Mouse (Mus musculus): Measurements from ENCODE around the gene Rad51c. TPM values are rescaled to one million over a fixed set of nuclear protein-coding genes. Genes with fewer than 3 reads are reported as not detected.
A peak's percentile ranks its signal among the peaks of the same experiment; 100 is the strongest.
"Not testable (repeated sequence)": the region's sequence is repeated elsewhere in the genome, so short reads cannot be mapped to it uniquely, and the experiment has no call there.

The Rad51c gene
- 4.1 and 4.3 TPM in 2 replicates for polyA plus RNA-seq (2015; fragmentation: Nextera tagmentation; extraction: Ambion mirVana)

DNA sequence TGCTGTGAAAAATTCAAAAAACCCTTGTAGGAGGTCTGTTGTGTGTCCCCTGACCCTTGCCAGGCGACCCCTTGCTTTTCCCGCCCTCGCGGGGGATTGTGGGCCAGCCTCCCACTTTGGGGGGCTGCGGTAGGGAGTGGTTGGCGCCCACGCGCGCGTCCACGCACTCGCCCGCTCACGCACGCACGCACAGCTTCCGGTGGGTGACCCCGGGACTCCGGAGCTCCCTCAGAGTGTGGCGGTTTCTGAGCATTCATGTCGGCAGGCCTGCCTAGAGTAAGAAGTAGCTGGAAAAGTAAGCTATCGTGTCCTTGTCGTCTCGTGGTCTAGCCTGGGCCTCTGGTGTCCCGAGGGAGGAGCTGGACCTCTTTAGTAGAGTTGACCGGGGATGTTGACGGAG lies at the start of gene Rad51c, which contains the start of gene Tex14:
Rad51c (minus strand) TSS at position 79 of the 400 bp plus-strand sequence.
Tex14 (plus strand) TSS at position 190 of the 400 bp plus-strand sequence.
- H3K9me3 ChIP-seq (replicated peaks) = no peaks in the 10 kb centered on the region
- no peaks in the 10 kb centered on the region for H3K36me3 ChIP-seq (replicated peaks)
- peak within 1 kb of the TSS; percentile 80 for H3K9ac ChIP-seq
- 0 out of 2 replicates have a peak, but pooled peaks have one; percentile 1 for ATAC-seq (ENCODE audit: insufficient read depth)
- H3K4me3 ChIP-seq (replicated peaks) = peak within 1 kb of the TSS; percentile 76
- peaks cover 17% of the 10 kb centered on the region for H3K4me1 ChIP-seq (replicated peaks)
- peak within 1 kb of the TSS; percentile 92 for H3K4me2 ChIP-seq
- WGBS (ENCODE audit: insufficient replicate concordance) = 68% methylated on average over 27 of the region's 27 CpGs
- H3K27ac ChIP-seq (replicated peaks) = peak within 1 kb of the TSS; percentile 94
- no peaks in the 10 kb centered on the region for H3K27me3 ChIP-seq

DNA sequence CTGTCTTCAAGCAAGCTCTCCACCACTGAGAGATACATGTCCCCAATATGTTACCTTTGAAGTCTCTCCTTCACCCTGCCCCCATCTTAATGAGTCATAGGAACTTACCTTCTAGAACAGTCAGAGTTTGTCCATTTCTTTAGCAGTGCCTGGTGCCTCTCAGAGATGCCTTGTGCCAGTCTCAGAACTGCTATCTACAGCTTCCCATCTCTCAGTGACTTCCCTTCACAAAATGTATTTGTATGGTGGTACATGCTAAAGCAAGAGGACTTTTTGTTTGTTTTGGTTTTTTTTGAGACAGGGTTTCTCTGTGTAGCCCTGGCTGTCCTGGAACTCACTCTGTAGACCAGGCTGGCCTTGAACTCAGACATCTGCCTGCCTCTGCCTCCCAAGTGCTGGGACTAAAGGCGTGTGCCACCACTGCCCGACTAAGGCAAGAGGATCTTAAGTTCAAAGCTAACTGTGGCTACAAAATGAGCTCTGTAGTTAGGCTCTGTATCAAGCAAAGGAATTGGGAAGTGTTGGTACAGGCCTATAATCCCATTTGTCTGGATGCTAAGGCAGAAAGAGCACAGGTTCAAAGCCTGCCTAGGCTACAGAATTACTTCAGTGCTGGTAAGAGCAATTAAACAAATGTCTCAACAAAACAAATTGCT lies 49.4 kb upstream of the Rad51c start:
- no peaks in the 10 kb centered on the region for H3K9me3 ChIP-seq (replicated peaks)
- peaks cover 18% of the 10 kb centered on the region for H3K4me1 ChIP-seq (replicated peaks)
- no peak overlapping the region for H3K4me3 ChIP-seq (replicated peaks)
- no peak for ATAC-seq (ENCODE audit: insufficient read depth)
- no peak overlapping the region for H3K4me2 ChIP-seq
- no peaks in the 10 kb centered on the region for H3K27me3 ChIP-seq
- no peaks in the 10 kb centered on the region for H3K36me3 ChIP-seq (replicated peaks)
- WGBS (ENCODE audit: insufficient replicate concordance) = 62% methylated on average over 2 of the region's 2 CpGs
- no peak overlapping the region for H3K27ac ChIP-seq (replicated peaks)
- H3K9ac ChIP-seq = no peak overlapping the region

DNA sequence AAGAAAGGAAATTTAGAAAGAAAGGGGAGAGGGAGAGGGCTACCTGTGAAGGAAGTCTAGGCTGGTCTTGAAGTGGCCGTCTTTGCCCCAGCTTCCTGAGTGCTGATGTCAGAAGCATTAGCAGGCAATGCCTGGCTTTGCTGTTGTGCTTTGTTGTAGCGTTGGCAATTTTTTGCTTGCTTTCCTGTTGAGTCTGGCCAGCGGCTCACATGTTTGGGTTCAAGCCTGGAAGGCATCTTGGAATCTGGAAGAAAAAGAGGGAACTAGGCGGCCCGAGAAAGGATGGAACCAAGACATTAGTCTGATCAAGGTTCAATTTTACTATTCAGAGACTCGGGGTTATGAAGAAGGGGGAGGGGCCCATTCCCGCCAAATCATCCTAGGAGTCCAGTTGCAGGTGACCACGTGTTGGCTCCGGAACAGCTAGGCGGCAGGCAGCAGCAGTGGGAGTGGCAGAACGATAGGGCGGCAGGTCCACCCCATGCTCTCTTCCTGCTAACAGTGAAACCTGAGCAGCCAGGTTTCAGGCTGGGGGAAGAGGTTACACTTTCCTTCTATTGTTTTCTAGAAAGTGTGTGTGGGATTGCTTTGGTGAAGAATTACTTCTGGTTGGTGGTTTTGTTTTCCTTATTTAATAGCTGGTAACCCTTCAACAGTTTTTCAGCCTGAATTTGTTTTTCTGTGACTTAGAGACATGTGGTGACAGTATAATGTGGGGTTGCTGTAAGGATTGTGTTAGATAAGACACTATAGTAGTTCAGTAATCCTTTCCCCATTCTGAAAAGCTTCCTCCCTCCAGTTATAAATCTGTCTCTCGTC lies 48.7 kb upstream of the Rad51c start:
- Histone ChIP-seq H3K4me2 (peak overlapping the region; percentile 13; the same call in 1 of the 2 replicates), H3K27me3 (no peaks in the 10 kb centered on the region), H3K36me3 (replicated peaks) (no peaks in the 10 kb centered on the region), H3K9me3 (replicated peaks) (no peaks in the 10 kb centered on the region), H3K9ac (0 out of 2 replicates have a peak overlapping the region, but pooled peaks have one; percentile 11), H3K4me3 (replicated peaks) (no peak overlapping the region), H3K27ac (replicated peaks) (no peak overlapping the region), H3K4me1 (replicated peaks) (peaks cover 22% of the 10 kb centered on the region)
- WGBS (ENCODE audit: insufficient replicate concordance) = 14% methylated on average over 13 of the region's 13 CpGs
- no peak for ATAC-seq (ENCODE audit: insufficient read depth)

DNA sequence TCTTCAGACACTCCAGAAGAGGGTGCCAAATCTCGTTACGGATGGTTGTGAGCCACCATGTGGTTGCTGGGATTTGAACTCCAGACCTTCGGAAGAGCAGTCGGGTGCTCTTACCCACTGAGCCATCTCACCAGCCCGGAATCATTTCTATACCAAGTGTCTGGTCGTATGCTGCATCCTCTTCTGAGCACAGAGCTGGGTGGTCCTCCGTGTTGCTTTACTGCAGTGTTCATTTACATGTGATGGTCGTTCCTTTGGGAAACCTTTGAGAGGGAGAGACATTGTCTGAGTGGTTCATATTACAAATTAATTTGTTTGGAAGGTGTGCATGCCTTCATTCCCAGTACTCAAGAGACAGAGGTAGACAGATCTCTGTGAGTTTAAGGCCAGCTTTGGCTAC lies 48.0 kb upstream of the Rad51c start:
- H3K27ac ChIP-seq (replicated peaks); ATAC-seq (ENCODE audit: insufficient read depth); H3K9ac ChIP-seq; H3K9me3 ChIP-seq (replicated peaks); H3K36me3 ChIP-seq (replicated peaks); H3K27me3 ChIP-seq; H3K4me2 ChIP-seq; H3K4me3 ChIP-seq (replicated peaks): not testable (repeated sequence)
- peaks cover 25% of the 10 kb centered on the region for H3K4me1 ChIP-seq (replicated peaks)
- 67% methylated on average over 8 of the region's 8 CpGs for WGBS (ENCODE audit: insufficient replicate concordance)

DNA sequence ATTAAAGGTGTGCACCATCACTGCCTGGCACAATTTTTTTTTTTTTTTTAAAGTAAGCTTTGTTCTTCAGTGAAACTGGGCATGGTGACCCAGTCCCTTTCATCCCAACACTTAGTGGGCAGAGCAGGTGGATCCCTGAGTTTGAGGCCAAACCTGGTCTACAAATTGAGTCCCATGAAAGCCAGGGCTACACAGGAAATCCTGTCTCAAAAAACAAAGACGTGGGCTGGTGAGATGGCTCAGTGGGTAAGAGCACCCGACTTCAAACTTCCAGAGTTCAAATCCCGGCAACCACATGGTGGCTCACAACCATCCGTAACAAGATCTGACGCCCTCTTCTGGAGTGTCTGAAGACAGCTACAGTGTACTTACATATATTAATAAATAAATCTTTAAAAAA lies 45.1 kb upstream of the Rad51c start:
- H3K4me2 ChIP-seq = not testable (repeated sequence)

DNA sequence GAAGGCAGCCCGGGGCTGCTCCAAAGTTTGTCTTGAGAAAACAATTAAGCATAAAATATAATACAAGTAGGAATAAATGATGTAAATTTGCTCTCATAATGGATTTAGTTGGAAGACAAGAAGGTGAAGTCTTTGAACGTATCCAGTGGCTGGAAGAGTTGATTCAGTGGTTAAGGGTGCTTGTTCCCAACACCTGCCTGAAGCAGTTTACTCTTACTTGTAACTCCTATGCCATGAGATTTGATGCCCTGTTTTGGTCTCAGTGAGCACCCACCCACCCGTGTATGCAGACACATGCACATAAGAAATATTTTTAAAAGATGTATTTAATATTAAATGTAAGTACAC lies 44.4 kb upstream of the Rad51c start:
- Histone ChIP-seq H3K27me3 (no peaks in the 10 kb centered on the region), H3K9me3 (replicated peaks) (no peaks in the 10 kb centered on the region), H3K36me3 (replicated peaks) (no peaks in the 10 kb centered on the region), H3K9ac (no peak overlapping the region), H3K4me1 (replicated peaks) (peaks cover 40% of the 10 kb centered on the region), H3K4me2 (peak overlapping the region; percentile 18; the same call in 1 of the 2 replicates), H3K4me3 (replicated peaks) (no peak overlapping the region), H3K27ac (replicated peaks) (peak overlapping the region; percentile 84)
- WGBS (ENCODE audit: insufficient replicate concordance) = 2% methylated on average over 3 of the region's 3 CpGs
- no peak for ATAC-seq (ENCODE audit: insufficient read depth)

More for the DNA sequence above, 45.1 kb upstream of the Rad51c start:
- H3K4me3 ChIP-seq (replicated peaks); H3K9me3 ChIP-seq (replicated peaks); H3K27me3 ChIP-seq; ATAC-seq (ENCODE audit: insufficient read depth); H3K36me3 ChIP-seq (replicated peaks); H3K9ac ChIP-seq: not testable (repeated sequence)
- peak overlapping the region; percentile 84; the same call in 1 of the 2 replicates for H3K27ac ChIP-seq (replicated peaks)
- 27% methylated on average over 5 of the region's 5 CpGs for WGBS (ENCODE audit: insufficient replicate concordance)
- H3K4me1 ChIP-seq (replicated peaks) = peaks cover 34% of the 10 kb centered on the region

DNA sequence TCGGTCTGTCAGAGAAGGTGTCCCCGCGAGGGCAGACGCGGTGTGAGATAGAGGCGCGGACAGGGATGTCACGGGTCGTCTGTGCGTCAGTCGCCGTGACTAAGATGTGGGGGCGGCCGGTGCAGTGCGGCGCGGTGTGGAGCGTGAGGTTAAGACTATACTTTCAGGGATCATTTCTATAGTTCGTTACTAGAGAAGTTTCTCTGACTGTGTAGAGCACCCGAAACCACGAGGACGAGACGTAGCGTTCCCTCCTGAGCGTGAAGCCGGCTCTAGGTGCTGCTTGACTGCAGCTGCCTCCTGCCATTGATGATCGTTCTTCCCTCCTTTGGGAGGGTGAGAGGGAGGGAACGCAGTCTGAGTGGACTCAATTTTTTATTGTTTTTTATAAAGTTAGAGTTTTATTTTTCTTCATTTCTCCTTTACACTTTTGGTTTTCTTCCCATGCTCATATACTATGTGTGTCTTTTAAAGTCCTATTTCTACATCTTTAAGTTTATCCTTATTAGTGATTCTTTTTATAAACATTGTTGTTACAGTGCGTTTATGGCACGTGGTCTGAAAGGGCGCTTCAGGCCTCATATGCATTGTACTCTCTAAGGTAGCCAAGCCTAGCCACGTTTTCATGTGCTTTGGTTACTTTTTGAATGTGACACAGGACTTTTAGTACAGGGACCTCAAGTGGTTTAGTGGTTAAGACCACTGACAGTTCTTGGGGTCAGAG lies 43.9 kb upstream of the Rad51c start:
- H3K4me3 ChIP-seq (replicated peaks) = not testable (repeated sequence)
- under 1% methylated on average over 6 of the region's 32 CpGs for WGBS (ENCODE audit: insufficient replicate concordance)

DNA sequence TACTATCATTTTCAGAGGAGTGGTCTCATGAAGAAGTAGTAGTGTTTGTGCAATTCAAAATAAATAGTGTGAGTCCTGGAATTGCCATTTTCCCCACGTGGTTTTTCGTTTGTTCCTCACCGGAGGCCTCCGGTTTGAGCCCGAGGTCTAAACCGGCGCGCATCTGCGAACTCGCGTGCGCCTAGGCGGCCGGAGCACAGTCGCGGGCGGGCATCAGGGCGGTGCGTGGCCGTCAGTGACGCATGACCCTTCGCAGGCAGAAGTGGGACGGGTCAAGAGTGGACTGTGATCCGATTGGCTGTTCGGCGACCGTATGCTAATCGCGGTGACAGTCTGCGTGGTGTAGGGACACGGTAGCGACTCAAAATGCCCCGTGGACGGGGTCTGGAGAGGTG lies 43.3 kb upstream of the Rad51c start:
- H3K27me3 ChIP-seq; H3K9me3 ChIP-seq (replicated peaks); H3K36me3 ChIP-seq (replicated peaks): not testable (repeated sequence)
- Histone ChIP-seq H3K4me1 (replicated peaks) (peaks cover 37% of the 10 kb centered on the region), H3K27ac (replicated peaks) (peak overlapping the region; percentile 70), H3K9ac (peak overlapping the region; percentile 59), H3K4me2 (peak overlapping the region; percentile 80), H3K4me3 (replicated peaks) (peak overlapping the region; percentile 48)
- ATAC-seq (ENCODE audit: insufficient read depth) = peak; percentile 87
- WGBS (ENCODE audit: insufficient replicate concordance) = under 1% methylated on average over 33 of the region's 34 CpGs

More for the DNA sequence above, 43.9 kb upstream of the Rad51c start:
- ATAC-seq (ENCODE audit: insufficient read depth) = peak; percentile 90
- H3K27me3 ChIP-seq; H3K36me3 ChIP-seq (replicated peaks); H3K9ac ChIP-seq; H3K9me3 ChIP-seq (replicated peaks): not testable (repeated sequence)
- H3K4me2 ChIP-seq = peak overlapping the region; percentile 80
- peak overlapping the region; percentile 84 for H3K27ac ChIP-seq (replicated peaks)
- peaks cover 40% of the 10 kb centered on the region for H3K4me1 ChIP-seq (replicated peaks)

DNA sequence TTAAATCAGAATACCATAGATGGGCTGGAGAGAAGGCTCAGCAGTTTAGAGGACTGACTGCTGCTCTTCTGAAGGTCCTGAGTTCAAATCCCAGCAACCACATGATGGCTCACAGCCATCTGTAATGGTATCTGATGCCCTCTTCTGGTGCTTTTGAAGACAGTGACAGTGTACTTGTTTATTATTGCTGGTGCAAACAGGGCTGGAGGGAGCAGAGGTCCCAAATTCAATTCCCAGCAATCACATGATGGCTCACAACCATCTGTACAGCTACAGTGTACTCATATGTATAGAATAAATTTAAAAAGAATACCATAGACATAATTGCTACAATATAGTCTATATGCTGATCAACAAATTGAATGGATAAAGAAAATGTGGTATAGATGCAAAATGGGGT lies 42.7 kb upstream of the Rad51c start:
- no peak overlapping the region; the same call in 1 of the 2 replicates for H3K9ac ChIP-seq
- no peaks in the 10 kb centered on the region for H3K9me3 ChIP-seq (replicated peaks)
- H3K27ac ChIP-seq (replicated peaks) = 0 out of 2 replicates have a peak overlapping the region, but pooled peaks have one; percentile 14
- H3K27me3 ChIP-seq = no peaks in the 10 kb centered on the region
- H3K4me3 ChIP-seq (replicated peaks) = no peak overlapping the region
- H3K36me3 ChIP-seq (replicated peaks) = no peaks in the 10 kb centered on the region
- peaks cover 39% of the 10 kb centered on the region for H3K4me1 ChIP-seq (replicated peaks)
- no peak for ATAC-seq (ENCODE audit: insufficient read depth)
- peak overlapping the region; percentile 80; the same call in 1 of the 2 replicates for H3K4me2 ChIP-seq

DNA sequence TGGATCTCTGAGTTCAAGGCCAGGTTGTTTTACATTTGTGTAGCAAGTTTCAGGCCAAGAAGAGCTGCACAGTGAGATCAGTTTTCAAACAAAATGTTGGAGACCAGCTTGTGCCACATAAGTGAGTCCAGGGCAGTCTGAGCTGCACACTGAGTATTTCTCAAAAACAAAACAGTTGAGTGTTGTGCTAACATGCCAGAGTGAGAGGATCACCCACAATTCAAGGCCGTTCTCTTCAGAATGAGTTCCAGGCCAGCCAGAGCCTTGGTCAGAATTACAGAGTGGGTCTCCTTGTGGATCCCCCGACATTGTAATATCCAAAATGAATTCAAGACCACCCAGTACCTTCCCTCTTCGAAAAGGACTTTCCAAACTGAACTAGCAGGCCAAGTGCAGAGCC lies 41.4 kb upstream of the Rad51c start:
- no peak overlapping the region for H3K27ac ChIP-seq (replicated peaks)
- 66% methylated on average over 3 of the region's 3 CpGs for WGBS (ENCODE audit: insufficient replicate concordance)
- H3K4me1 ChIP-seq (replicated peaks) = peaks cover 44% of the 10 kb centered on the region
- no peak for ATAC-seq (ENCODE audit: insufficient read depth)
- no peaks in the 10 kb centered on the region for H3K36me3 ChIP-seq (replicated peaks)
- H3K27me3 ChIP-seq = no peaks in the 10 kb centered on the region
- no peaks in the 10 kb centered on the region for H3K9me3 ChIP-seq (replicated peaks)
- no peak overlapping the region for H3K9ac ChIP-seq
- no peak overlapping the region for H3K4me2 ChIP-seq
- no peak overlapping the region for H3K4me3 ChIP-seq (replicated peaks)

DNA sequence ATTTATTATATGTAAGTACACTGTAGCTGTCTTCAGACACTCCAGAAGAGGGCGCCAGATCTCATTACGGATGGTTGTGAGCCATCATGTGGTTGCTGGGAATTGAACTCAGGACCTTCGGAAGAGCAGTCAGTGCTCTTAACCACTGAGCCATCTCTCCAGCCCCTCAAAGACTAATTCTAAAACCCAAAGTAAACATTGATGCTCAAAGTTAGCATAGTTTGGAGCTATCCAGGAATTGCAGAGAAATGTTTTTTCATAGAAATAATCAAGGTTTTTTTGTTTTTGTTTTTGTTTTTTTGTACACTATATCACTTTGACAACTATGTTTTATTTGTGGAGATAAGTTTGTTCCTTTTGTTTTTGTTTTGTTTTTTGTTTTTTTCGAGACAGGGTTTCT lies 40.8 kb upstream of the Rad51c start:
- not testable (repeated sequence) for H3K4me2 ChIP-seq; H3K9ac ChIP-seq; H3K27ac ChIP-seq (replicated peaks); H3K4me3 ChIP-seq (replicated peaks); H3K36me3 ChIP-seq (replicated peaks); ATAC-seq (ENCODE audit: insufficient read depth); H3K9me3 ChIP-seq (replicated peaks); H3K27me3 ChIP-seq
- H3K4me1 ChIP-seq (replicated peaks) = peaks cover 44% of the 10 kb centered on the region
- WGBS (ENCODE audit: insufficient replicate concordance) = 47% methylated on average over 4 of the region's 4 CpGs
